Mouse (Mus musculus) c-Kit-positive CD71-negative TER-119-negative erythroid progenitor cells, embryonic 14.5 days (primary cell): ENCODE data around the gene Tbc1d4.

ENCODE experiments used
- DNase-seq: peaks from one replicate; pipeline ENCODE4 v3.0.0-alpha.2; 2013; ENCODE audit warnings: low read depth

Tbc1d4 gene

DNA sequence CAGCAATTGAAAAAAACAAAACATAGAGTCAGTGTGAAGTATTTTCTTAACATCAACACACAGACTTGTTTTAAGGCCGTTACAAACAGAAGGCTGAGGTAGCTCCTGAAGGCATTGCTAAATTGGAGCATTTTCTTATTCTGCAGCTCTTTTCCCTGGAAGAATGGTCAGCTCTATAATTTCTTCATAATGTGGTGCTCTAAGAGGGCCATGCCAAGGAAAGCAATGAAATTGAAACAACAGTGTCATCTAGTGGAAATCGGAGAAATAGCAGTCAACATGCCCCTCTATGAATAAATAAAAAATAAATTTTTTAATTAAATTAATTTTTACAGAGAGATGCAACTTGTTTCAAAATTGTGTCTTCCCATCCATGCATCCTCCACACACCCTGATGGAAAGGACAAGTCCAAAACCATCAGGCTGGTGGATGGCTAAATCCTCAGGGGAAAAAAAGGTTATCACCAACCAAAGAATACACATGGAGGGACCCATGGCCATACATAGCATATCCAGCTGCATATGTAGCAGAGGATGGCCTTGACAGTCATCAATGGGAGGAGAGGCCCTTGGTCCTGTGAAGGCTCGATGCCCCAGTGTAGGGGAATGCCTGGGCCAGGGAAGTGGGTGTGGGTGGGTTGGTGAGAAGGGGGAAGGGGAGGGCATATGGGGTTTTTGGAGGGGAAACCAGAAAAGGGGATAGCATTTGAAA is 180.0 kb downstream of the Tbc1d4 start:
- DNase-seq: no peak

DNA sequence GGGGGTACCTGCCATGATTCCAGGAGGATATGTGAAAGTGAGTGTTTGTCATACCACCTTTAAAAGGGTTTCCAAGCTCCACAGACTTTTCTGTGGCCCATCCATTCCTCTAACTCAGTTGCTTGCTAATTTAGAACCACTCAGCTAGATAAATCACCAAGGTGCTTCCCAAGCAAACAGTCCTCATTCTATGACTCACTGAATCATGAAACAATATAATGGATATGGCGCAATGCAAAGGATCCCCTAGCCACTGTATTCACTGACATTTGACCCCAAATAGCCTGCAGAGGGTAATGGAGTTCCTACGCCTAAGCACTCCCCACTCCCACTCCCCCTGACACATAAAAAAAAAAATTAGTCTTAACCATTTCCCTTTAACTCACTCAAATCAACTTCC is 191.3 kb downstream of the Tbc1d4 start:
- no peak for DNase-seq
